Comparison of ENCODE assay signal across 8 mouse cellular contexts in the genomic region with DNA sequence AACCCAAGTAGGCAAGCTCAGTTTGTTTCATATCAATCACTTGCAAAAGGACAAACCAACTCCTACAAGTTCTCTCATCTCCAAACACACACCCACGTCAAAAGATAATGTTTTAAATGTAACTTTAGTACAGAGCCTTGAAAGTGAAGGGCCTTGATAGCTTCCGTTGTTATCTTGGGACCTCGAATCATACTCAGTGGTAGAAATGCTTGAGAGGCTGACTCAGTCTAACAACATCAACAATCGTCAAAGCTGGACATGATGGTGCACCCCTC. TPM values are rescaled to one million over a fixed set of nuclear protein-coding genes. Genes with fewer than 3 reads are reported as not detected.
DNase-seq lines count a peak whose midpoint lies in the region; ATAC-seq and TF ChIP-seq lines count a peak whose summit lies in the region.

No protein-coding gene starts in this region.

- H3K27me3 ChIP-seq in embryonic facial prominence, embryonic 13.5 days = no peaks in the 10 kb centered on the region
- no peaks in the 10 kb centered on the region for H3K27me3 ChIP-seq in intestine, postnatal 0 days (replicated peaks; ENCODE audit: control insufficient read depth, insufficient read depth, low read length)
- H3K27me3 ChIP-seq in neural tube, embryonic 12.5 days (replicated peaks) = no peaks in the 10 kb centered on the region

- WGBS in embryonic facial prominence, embryonic 13.5 days = 80% methylated on average over 4 of the region's 4 CpGs
- WGBS in intestine, postnatal 0 days = 53% methylated on average over 4 of the region's 4 CpGs
- WGBS in neural tube, embryonic 12.5 days = 85% methylated on average over 4 of the region's 4 CpGs

- no peak for DNase-seq in layer of hippocampus, adult 2 months (ENCODE audit: low spot score in 2 of 2)
- no peak for DNase-seq in layer of hippocampus, adult 9-10 months (ENCODE audit: low spot score)
- DNase-seq in kidney, adult 18-20 months = no peak
- DNase-seq in ovary, postnatal 10 days (ENCODE audit: low spot score) = no peak

- no peak overlapping the region for H3K27ac ChIP-seq in layer of hippocampus, adult 2 months
- H3K27ac ChIP-seq in embryonic facial prominence, embryonic 13.5 days = no peak overlapping the region
- no peak overlapping the region for H3K27ac ChIP-seq in intestine, postnatal 0 days (ENCODE audit: low read depth, low read length)
- H3K27ac ChIP-seq in neural tube, embryonic 12.5 days = no peak overlapping the region

- H3K4me3 ChIP-seq in layer of hippocampus, adult 2 months = peak overlapping the region; percentile 96
- peak overlapping the region; percentile 62 for H3K4me3 ChIP-seq in embryonic facial prominence, embryonic 13.5 days
- peak overlapping the region; percentile 81 for H3K4me3 ChIP-seq in intestine, postnatal 0 days (ENCODE audit: low read depth, low read length)
- peak overlapping the region; percentile 67 for H3K4me3 ChIP-seq in neural tube, embryonic 12.5 days

- peaks cover 40% of the 10 kb centered on the region for H3K36me3 ChIP-seq in embryonic facial prominence, embryonic 13.5 days
- peaks cover 40% of the 10 kb centered on the region for H3K36me3 ChIP-seq in intestine, postnatal 0 days (ENCODE audit: control insufficient read depth, insufficient read depth)
- peaks cover 46% of the 10 kb centered on the region for H3K36me3 ChIP-seq in neural tube, embryonic 12.5 days

- ATAC-seq in embryonic facial prominence, embryonic 13.5 days (ENCODE audit: insufficient number of reproducible peaks, insufficient read depth, low FRiP score, low TSS enrichment, low read depth) = no peak
- ATAC-seq in intestine, postnatal 0 days = no peak
- ATAC-seq in neural tube, embryonic 12.5 days (ENCODE audit: low FRiP score, low read depth) = no peak
- no peak for ATAC-seq in frontal cortex, adult (ENCODE audit: low TSS enrichment)

- H3K9ac ChIP-seq in embryonic facial prominence, embryonic 13.5 days = peak overlapping the region; percentile 87
- peak overlapping the region; percentile 78; the same call in 1 of the 2 replicates for H3K9ac ChIP-seq in intestine, postnatal 0 days (ENCODE audit: low read depth, low read length)
- H3K9ac ChIP-seq in neural tube, embryonic 12.5 days = peak overlapping the region; percentile 77

- TF ChIP-seq CTCF in layer of hippocampus, adult 2 months (conservative IDR thresholded peaks at IDR 0.05) = no peak
- no peak for TF ChIP-seq CTCF in intestine, postnatal 0 days (IDR thresholded peaks at IDR 0.05; ENCODE audit: low read depth)

- peak overlapping the region; percentile 88 for H3K4me2 ChIP-seq in embryonic facial prominence, embryonic 13.5 days
- H3K4me2 ChIP-seq in intestine, postnatal 0 days (replicated peaks; ENCODE audit: low read depth) = peak overlapping the region; percentile 72
- H3K4me2 ChIP-seq in neural tube, embryonic 12.5 days (replicated peaks) = peak overlapping the region; percentile 85

- no peaks in the 10 kb centered on the region for H3K9me3 ChIP-seq in embryonic facial prominence, embryonic 13.5 days
- no peaks in the 10 kb centered on the region for H3K9me3 ChIP-seq in intestine, postnatal 0 days (ENCODE audit: control insufficient read depth)
- H3K9me3 ChIP-seq in neural tube, embryonic 12.5 days = no peaks in the 10 kb centered on the region

- H3K4me1 ChIP-seq in embryonic facial prominence, embryonic 13.5 days = peaks cover 40% of the 10 kb centered on the region
- peaks cover 2% of the 10 kb centered on the region; the same call in 1 of the 2 replicates for H3K4me1 ChIP-seq in intestine, postnatal 0 days (replicated peaks; ENCODE audit: control insufficient read depth, insufficient read depth, low read length)
- peaks cover 41% of the 10 kb centered on the region for H3K4me1 ChIP-seq in neural tube, embryonic 12.5 days

RNA-seq across cellular contexts. Expression of a gene that starts 1.0 kb away (rescaled TPM):
- 10 to 100 TPM; 36.4 to 42.9 TPM for total RNA-seq in layer of hippocampus, adult 2 months (2021)
- polyA plus RNA-seq in embryonic facial prominence, embryonic 13.5 days (2015; fragmentation: Nextera tagmentation; extraction: Ambion mirVana) = 69.5 and 75.0 TPM in 2 replicates
- polyA plus RNA-seq in intestine, postnatal 0 days (2015; fragmentation: Nextera tagmentation; extraction: Ambion mirVana) = 41.6 and 47.7 TPM in 2 replicates
- 59.6 and 65.6 TPM in 2 replicates for polyA plus RNA-seq in neural tube, embryonic 12.5 days (2016; fragmentation: Nextera tagmentation; extraction: Ambion mirVana)

RNA-seq across cellular contexts. Expression of a gene that starts 1.4 kb away (rescaled TPM):
- 10 to 100 TPM; 70.3 to 75.1 TPM for total RNA-seq in layer of hippocampus, adult 2 months (2021)
- 48.9 and 54.9 TPM in 2 replicates for polyA plus RNA-seq in embryonic facial prominence, embryonic 13.5 days (2015; fragmentation: Nextera tagmentation; extraction: Ambion mirVana)
- 102 and 114 TPM in 2 replicates for polyA plus RNA-seq in intestine, postnatal 0 days (2015; fragmentation: Nextera tagmentation; extraction: Ambion mirVana)
- polyA plus RNA-seq in neural tube, embryonic 12.5 days (2016; fragmentation: Nextera tagmentation; extraction: Ambion mirVana) = 68.0 and 71.0 TPM in 2 replicates

RNA-seq across cellular contexts. Expression of a gene that starts 15.0 kb away (rescaled TPM):
- total RNA-seq in layer of hippocampus, adult 2 months (2021) = 10 to 100 TPM; 45.3 to 49.9 TPM
- 37.1 and 39.7 TPM in 2 replicates for polyA plus RNA-seq in embryonic facial prominence, embryonic 13.5 days (2015; fragmentation: Nextera tagmentation; extraction: Ambion mirVana)
- polyA plus RNA-seq in intestine, postnatal 0 days (2015; fragmentation: Nextera tagmentation; extraction: Ambion mirVana) = 11.3 and 13.0 TPM in 2 replicates
- 29.5 and 36.3 TPM in 2 replicates for polyA plus RNA-seq in neural tube, embryonic 12.5 days (2016; fragmentation: Nextera tagmentation; extraction: Ambion mirVana)

RNA-seq across cellular contexts. Expression of a gene that starts 15.1 kb away (rescaled TPM):
- 10 to 100 TPM; 61.0 to 64.4 TPM for total RNA-seq in layer of hippocampus, adult 2 months (2021)
- 22.5 and 24.2 TPM in 2 replicates for polyA plus RNA-seq in embryonic facial prominence, embryonic 13.5 days (2015; fragmentation: Nextera tagmentation; extraction: Ambion mirVana)
- polyA plus RNA-seq in intestine, postnatal 0 days (2015; fragmentation: Nextera tagmentation; extraction: Ambion mirVana) = 5.2 and 5.3 TPM in 2 replicates
- 50.4 and 55.4 TPM in 2 replicates for polyA plus RNA-seq in neural tube, embryonic 12.5 days (2016; fragmentation: Nextera tagmentation; extraction: Ambion mirVana)

RNA-seq across cellular contexts. Expression of a gene that starts 20.8 kb away (rescaled TPM):
- total RNA-seq in layer of hippocampus, adult 2 months (2021) = not detected
- 0.97 and 1.4 TPM in 2 replicates for polyA plus RNA-seq in embryonic facial prominence, embryonic 13.5 days (2015; fragmentation: Nextera tagmentation; extraction: Ambion mirVana)
- not detected in 2 replicates for polyA plus RNA-seq in intestine, postnatal 0 days (2015; fragmentation: Nextera tagmentation; extraction: Ambion mirVana)
- polyA plus RNA-seq in neural tube, embryonic 12.5 days (2016; fragmentation: Nextera tagmentation; extraction: Ambion mirVana) = 1.3 and 2.8 TPM in 2 replicates
